Mouse (Mus musculus) embryonic fibroblast, embryonic 13.5 days (primary cell): Measurements from ENCODE around the gene Atp8b3.

Source experiments
- CTCF ChIP-seq: IDR thresholded peaks from 2 replicates; pipeline ENCODE4 v1.5.1; 2011; ENCODE audit warnings: mild to moderate bottlenecking, control low read depth, low read length, moderate library complexity, borderline replicate concordance; ENCODE audit not compliant: insufficient read depth
- POLR2A ChIP-seq: IDR thresholded peaks from 2 replicates; pipeline ENCODE4 v1.6.1; 2011; ENCODE audit warnings: low read depth, mild to moderate bottlenecking, control low read depth, low read length, moderate library complexity

DNA sequence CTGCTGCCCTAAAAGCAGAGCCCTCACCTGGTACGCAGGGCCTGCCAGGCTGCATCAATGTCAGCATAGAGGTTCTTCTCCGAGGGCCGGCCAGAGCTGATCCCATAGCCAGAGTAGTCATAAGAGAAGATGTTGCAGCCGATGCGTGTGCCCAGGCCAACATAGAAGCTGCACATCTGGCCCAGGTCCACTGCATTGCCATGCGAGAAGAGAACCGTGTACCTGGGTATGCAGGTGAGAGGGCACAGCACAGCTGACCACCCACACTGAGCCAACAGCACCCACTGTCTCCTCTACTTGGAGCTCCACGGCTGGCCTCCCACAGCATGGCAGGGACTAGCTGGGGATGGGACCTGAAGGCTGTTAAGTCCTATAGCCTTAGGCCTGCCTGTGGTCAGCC is 46.7 kb upstream of the Atp8b3 start:
- TF ChIP-seq CTCF, result no peak
- no peak for TF ChIP-seq POLR2A
